Mouse (Mus musculus): ENCODE measurements around the gene Slc35g3. TPM values are rescaled to one million over a fixed set of nuclear protein-coding genes. Genes with fewer than 3 reads are reported as not detected.

Slc35g3 gene
- 0.08 and 0.29 TPM in 2 replicates for polyA plus RNA-seq (2012; rRNA removed)

- H3K36me3 ChIP-seq (ENCODE audit: control insufficient read depth, insufficient read depth, low read length): no peaks in the 10 kb centered on the region
- no peak for DNase-seq
- H3K4me1 ChIP-seq (replicated peaks; ENCODE audit: control insufficient read depth, insufficient read depth, low read length): peaks cover 20% of the 10 kb centered on the region
- no peaks in the 10 kb centered on the region for H3K27me3 ChIP-seq (ENCODE audit: control insufficient read depth, insufficient read depth, low read length)
- TF ChIP-seq POLR2A (IDR thresholded peaks at IDR 0.05; ENCODE audit: control insufficient read depth, extremely low read depth, insufficient read depth, low read length, poor library complexity): no peak
- TF ChIP-seq CTCF (IDR thresholded peaks at IDR 0.05; ENCODE audit: borderline replicate concordance, control insufficient read depth, extremely low read depth, insufficient read depth, low read length, poor library complexity): no peak
- WGBS: 61% methylated on average over 1 of the region's 1 CpGs
- no peak within 1 kb of the TSS for H3K27ac ChIP-seq (ENCODE audit: control insufficient read depth, insufficient read depth, low read length)
- no peak within 1 kb of the TSS for H3K4me3 ChIP-seq (ENCODE audit: control insufficient read depth, insufficient read depth, low read length)
These were observed at the start of gene Slc35g3 for GRCm38 (mm10) chr11:69761868-69762267. TSS of gene Slc35g3 (minus strand) at chr11:69761968.

- Histone ChIP-seq H3K27ac (ENCODE audit: control insufficient read depth, insufficient read depth, low read length) (no peak overlapping the region), H3K4me3 (ENCODE audit: control insufficient read depth, insufficient read depth, low read length) (no peak overlapping the region), H3K27me3 (ENCODE audit: control insufficient read depth, insufficient read depth, low read length) (no peaks in the 10 kb centered on the region), H3K36me3 (ENCODE audit: control insufficient read depth, insufficient read depth, low read length) (no peaks in the 10 kb centered on the region), H3K4me1 (replicated peaks; ENCODE audit: control insufficient read depth, insufficient read depth, low read length) (no peaks in the 10 kb centered on the region)
- TF ChIP-seq CTCF (IDR thresholded peaks at IDR 0.05; ENCODE audit: borderline replicate concordance, control insufficient read depth, extremely low read depth, insufficient read depth, low read length, poor library complexity): no peak
- no peak for DNase-seq
These were observed 48.5 kb upstream of the Slc35g3 start for GRCm38 (mm10) chr11:69810280-69810679.

GRCm38 (mm10) chr11:69807641-69808040 is 45.9 kb upstream of the Slc35g3 start:
- TF ChIP-seq POLR2A (IDR thresholded peaks at IDR 0.05; ENCODE audit: control insufficient read depth, extremely low read depth, insufficient read depth, low read length, poor library complexity) (no peak), CTCF (IDR thresholded peaks at IDR 0.05; ENCODE audit: borderline replicate concordance, control insufficient read depth, extremely low read depth, insufficient read depth, low read length, poor library complexity) (no peak)
- no peak overlapping the region for H3K27ac ChIP-seq (ENCODE audit: control insufficient read depth, insufficient read depth, low read length)
- WGBS: 96% methylated on average over 2 of the region's 2 CpGs
- peaks cover 3% of the 10 kb centered on the region; the same call in 1 of the 2 replicates for H3K27me3 ChIP-seq (ENCODE audit: control insufficient read depth, insufficient read depth, low read length)
- H3K4me3 ChIP-seq (ENCODE audit: control insufficient read depth, insufficient read depth, low read length): no peak overlapping the region
- no peaks in the 10 kb centered on the region for H3K36me3 ChIP-seq (ENCODE audit: control insufficient read depth, insufficient read depth, low read length)
- H3K4me1 ChIP-seq (replicated peaks; ENCODE audit: control insufficient read depth, insufficient read depth, low read length): peaks cover 14% of the 10 kb centered on the region
- DNase-seq: no peak

- H3K27me3 ChIP-seq (ENCODE audit: control insufficient read depth, insufficient read depth, low read length): peaks cover 12% of the 10 kb centered on the region; the same call in 1 of the 2 replicates
- TF ChIP-seq CTCF (IDR thresholded peaks at IDR 0.05; ENCODE audit: borderline replicate concordance, control insufficient read depth, extremely low read depth, insufficient read depth, low read length, poor library complexity): no peak
- TF ChIP-seq POLR2A (IDR thresholded peaks at IDR 0.05; ENCODE audit: control insufficient read depth, extremely low read depth, insufficient read depth, low read length, poor library complexity): no peak
- 94% methylated on average over 4 of the region's 4 CpGs for WGBS
These were observed 44.6 kb upstream of the Slc35g3 start for GRCm38 (mm10) chr11:69806378-69806777.

GRCm38 (mm10) chr11:69804972-69805909 is 43.5 kb upstream of the Slc35g3 start, which contains the start of gene Tmem102:
TSS of gene Tmem102 (minus strand) at chr11:69805624.
- H3K4me1 ChIP-seq (replicated peaks; ENCODE audit: control insufficient read depth, insufficient read depth, low read length): peaks cover 34% of the 10 kb centered on the region
- no peak within 1 kb of the TSS for H3K4me3 ChIP-seq (ENCODE audit: control insufficient read depth, insufficient read depth, low read length)
- no peak within 1 kb of the TSS for H3K27ac ChIP-seq (ENCODE audit: control insufficient read depth, insufficient read depth, low read length)
- WGBS: 67% methylated on average over 29 of the region's 29 CpGs
- TF ChIP-seq POLR2A (IDR thresholded peaks at IDR 0.05; ENCODE audit: control insufficient read depth, extremely low read depth, insufficient read depth, low read length, poor library complexity) (no peak), CTCF (IDR thresholded peaks at IDR 0.05; ENCODE audit: borderline replicate concordance, control insufficient read depth, extremely low read depth, insufficient read depth, low read length, poor library complexity) (no peak)
- peaks cover 20% of the 10 kb centered on the region; the same call in 1 of the 2 replicates for H3K27me3 ChIP-seq (ENCODE audit: control insufficient read depth, insufficient read depth, low read length)
- no peaks in the 10 kb centered on the region for H3K36me3 ChIP-seq (ENCODE audit: control insufficient read depth, insufficient read depth, low read length)
- no peak for DNase-seq

More at GRCm38 (mm10) chr11:69806378-69806777, 44.6 kb upstream of the Slc35g3 start:
- Histone ChIP-seq H3K4me1 (replicated peaks; ENCODE audit: control insufficient read depth, insufficient read depth, low read length) (peaks cover 23% of the 10 kb centered on the region), H3K36me3 (ENCODE audit: control insufficient read depth, insufficient read depth, low read length) (no peaks in the 10 kb centered on the region), H3K27ac (ENCODE audit: control insufficient read depth, insufficient read depth, low read length) (no peak overlapping the region), H3K4me3 (ENCODE audit: control insufficient read depth, insufficient read depth, low read length) (no peak overlapping the region)
- no peak for DNase-seq

- H3K27ac ChIP-seq (ENCODE audit: control insufficient read depth, insufficient read depth, low read length): no peak overlapping the region
- 59% methylated on average over 12 of the region's 12 CpGs for WGBS
- H3K4me3 ChIP-seq (ENCODE audit: control insufficient read depth, insufficient read depth, low read length): no peak overlapping the region
- H3K27me3 ChIP-seq (ENCODE audit: control insufficient read depth, insufficient read depth, low read length): peaks cover 20% of the 10 kb centered on the region; the same call in 1 of the 2 replicates
- no peak for TF ChIP-seq CTCF (IDR thresholded peaks at IDR 0.05; ENCODE audit: borderline replicate concordance, control insufficient read depth, extremely low read depth, insufficient read depth, low read length, poor library complexity)
- TF ChIP-seq POLR2A (IDR thresholded peaks at IDR 0.05; ENCODE audit: control insufficient read depth, extremely low read depth, insufficient read depth, low read length, poor library complexity): no peak
- no peaks in the 10 kb centered on the region for H3K36me3 ChIP-seq (ENCODE audit: control insufficient read depth, insufficient read depth, low read length)
- H3K4me1 ChIP-seq (replicated peaks; ENCODE audit: control insufficient read depth, insufficient read depth, low read length): peaks cover 36% of the 10 kb centered on the region
- no peak for DNase-seq
These were observed 42.8 kb upstream of the Slc35g3 start for GRCm38 (mm10) chr11:69804652-69804940.

All from thymus, adult 2 months (tissue).